Mouse (Mus musculus): ENCODE results near the gene Lmna.

Lmna gene

GRCm38 (mm10) chr3:88449395-88450023 lies 60.2 kb downstream of the Lmna start:
- DNase-seq (ENCODE audit: extremely low spot score, low spot score): peak; percentile 63

DNA sequence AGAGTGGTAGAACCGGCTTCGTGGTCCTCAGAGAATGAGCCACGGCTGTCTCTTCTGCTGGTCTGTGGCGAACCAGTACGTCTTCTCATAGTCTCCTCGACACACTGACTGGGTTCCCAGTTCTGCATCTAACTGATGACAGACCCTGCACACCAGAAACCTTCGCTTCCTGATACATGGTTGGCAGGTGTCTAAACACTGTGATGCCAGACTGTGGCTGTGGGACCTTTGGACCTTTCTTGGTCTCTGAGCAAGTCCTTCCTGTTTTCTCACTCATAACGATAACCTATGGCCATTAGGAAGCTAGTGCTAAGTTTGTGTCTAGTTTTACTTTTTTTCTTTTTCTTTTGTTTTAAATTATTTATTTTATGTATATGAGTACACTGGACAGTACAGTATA lies 61.3 kb downstream of the Lmna start:
- DNase-seq (ENCODE audit: extremely low spot score, low spot score): no peak

GRCm38 (mm10) chr3:88447676-88448183 lies 62.0 kb downstream of the Lmna start:
- DNase-seq (ENCODE audit: extremely low spot score, low spot score): no peak

DNA sequence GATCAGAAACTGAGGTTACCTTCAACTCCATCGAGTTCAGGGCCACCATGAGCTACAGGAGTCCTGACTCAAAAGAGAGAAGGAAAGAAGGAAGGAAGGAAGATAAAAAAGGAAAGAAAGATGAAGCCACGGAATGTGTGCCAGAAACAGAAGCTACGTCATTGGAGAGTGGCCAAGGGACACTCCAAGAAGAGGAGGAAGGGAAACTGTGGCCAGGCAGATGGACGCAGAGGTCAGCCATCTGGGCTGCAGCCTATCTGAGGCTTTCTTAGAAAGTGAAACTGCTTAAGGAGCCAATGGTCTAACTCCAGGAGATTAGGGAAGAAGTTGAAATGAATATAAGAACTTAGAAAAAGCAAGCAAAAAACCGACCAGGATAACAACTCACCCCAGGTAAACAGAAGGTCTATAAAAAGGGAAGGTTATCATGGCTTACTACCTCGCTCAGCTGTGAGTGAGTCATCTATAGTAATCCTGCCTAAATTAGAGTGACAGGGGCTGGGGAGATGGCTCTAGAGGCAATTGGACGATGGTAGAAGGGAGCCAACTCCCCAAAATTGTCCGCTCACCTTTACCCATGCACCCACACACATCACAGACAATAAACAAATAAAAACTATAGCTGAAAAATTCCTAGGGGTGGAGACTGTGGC lies 63.2 kb downstream of the Lmna start:
- no peak for DNase-seq (ENCODE audit: extremely low spot score, low spot score)

DNA sequence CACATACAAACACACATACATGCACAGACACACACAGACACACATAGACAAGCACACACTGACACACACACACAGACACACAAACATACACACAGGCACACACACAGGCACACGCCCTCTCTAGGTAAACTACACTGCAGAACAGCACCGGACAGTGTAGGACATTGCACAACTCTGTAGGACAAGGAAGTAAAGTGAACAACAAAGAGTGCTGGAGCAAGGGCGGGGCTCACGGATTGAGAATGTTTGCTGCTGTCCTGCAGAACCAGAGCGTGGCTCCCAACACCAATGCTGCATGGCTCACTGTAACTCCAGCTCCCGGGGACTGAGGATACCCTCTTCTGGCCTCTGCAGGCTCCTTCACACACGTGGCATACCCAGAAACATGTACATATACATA lies 66.9 kb downstream of the Lmna start:
- DNase-seq (ENCODE audit: extremely low spot score, low spot score): no peak

GRCm38 (mm10) chr3:88442488-88442887 lies 67.3 kb downstream of the Lmna start:
- no peak for DNase-seq (ENCODE audit: extremely low spot score, low spot score)

DNA sequence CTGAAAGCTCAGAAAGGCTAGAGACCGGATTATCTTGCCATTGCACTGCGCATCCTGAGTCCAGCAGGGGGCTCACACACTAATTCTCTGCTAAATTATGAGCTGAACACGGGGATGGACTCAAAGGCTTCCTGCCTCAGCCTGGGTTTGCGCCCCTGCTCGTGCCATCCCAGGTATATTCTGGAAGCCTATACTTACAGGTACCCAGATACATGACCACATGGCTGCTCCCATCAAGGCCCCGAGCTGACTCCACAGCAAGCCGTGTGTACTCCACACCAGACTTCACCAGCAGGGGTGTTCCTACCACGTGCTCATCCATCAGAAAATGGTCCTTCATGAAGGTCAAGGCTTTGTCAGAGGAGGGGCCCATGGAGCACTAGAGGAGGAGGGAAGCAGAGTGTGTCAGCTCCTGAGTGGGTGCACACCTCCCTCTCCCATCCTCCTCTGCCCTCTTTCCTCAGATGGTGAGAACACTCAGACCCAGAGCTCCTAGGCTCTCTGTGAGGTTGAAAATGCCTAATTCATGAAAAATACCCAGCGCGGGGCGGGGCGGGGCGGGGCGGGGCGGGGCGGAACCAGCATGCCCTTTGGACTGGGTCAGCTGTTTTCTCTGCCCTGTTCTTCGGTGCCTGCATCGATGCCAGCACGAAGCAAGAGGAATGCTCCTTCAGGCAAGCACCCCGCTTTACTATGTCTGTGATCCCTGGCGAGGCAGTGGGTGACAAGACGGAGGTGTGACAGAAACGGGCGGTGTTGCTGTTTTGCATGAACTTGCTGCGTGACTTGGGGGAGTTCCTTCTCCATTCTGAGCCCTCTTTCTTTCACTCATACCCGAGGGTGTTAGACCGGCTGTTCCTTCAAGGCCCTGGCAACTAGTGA lies 69.0 kb downstream of the Lmna start:
- DNase-seq (ENCODE audit: extremely low spot score, low spot score): peak; percentile 38

GRCm38 (mm10) chr3:88439582-88439981 lies 70.2 kb downstream of the Lmna start:
- DNase-seq (ENCODE audit: extremely low spot score, low spot score): no peak

DNA sequence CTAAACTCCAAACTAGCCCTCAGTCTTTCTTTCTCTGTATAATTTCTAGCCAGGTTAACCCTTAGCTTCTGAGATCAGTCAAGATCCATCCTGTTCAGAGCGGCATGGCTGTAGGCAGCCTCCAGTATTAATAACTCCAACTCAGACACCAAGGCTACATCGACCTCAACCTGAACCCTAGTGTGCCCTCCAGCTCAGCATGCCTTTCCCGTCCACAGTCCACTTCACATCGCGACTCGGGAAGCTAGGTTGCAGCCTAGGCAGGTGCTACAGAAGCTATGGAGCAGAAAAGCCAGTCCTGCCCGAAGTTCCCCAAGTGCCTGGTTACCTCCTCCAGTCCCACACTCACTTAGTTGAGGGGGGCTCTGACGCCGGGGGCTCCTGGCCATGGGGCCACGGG lies 72.3 kb downstream of the Lmna start:
- no peak for DNase-seq (ENCODE audit: extremely low spot score, low spot score)

DNA sequence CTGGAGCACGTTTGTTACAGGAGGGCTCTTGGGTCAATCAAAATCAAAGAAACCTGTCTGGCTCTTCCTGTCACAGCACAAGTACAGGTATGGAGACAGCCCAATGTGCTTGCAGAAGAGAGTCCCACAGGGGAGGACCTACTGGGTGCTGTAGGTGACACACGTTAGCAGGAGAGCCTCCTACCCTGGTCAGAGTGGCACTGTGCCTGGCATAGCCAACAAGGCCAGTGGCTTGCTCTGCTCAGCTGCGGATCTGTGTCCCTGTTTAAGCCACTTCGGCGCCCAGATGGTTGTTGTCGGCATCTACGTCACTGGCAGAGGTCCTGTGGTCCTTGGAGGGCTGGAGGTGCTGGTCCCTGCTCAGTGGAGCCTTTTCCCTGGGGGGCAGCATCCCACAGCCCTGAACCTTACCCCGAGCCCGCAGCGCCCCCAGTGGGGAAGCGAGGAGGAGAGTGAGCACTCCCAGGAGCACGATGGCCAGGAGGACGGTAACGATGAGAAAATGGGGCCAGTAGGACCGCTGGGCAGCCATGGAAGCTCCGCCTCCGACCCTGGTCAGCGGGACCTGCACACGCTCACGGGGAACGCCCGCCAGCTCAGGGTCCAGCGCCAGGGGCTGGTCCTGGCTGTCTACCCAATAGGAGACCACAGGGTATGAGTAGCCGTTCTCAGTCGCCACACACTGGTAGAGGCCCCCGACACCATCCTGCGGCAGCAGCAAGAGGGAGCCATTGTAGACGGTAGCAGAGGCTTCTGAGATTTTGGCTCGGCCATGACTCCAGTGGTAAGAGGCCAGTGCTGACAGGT lies 73.2 kb downstream of the Lmna start:
- DNase-seq (ENCODE audit: extremely low spot score, low spot score): peak; percentile 79

DNA sequence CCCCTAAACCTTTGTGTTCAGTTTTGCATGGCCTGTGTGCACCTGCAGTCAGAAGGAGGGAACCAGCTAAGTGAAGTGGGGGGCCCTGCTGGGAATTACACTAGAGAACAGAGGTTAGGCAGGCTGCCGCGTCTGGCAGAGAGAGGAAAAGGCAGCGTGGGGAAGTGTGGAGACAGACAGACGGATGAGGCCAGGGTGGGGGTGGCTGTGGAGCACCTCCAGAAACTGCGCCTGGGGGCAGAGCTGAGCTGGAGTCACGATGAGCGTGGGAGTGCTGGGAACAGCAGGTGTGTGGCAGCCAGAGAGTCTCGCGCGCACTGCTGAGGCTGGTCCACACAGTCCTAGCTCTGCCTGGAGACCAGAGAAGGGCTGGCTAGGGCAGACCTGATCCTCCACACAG lies 74.2 kb downstream of the Lmna start:
- no peak for DNase-seq (ENCODE audit: extremely low spot score, low spot score)

All from neural tube, embryonic 10.5 days (tissue).